Mouse (Mus musculus): Measurements from ENCODE around the gene Olfr193.
"Not testable (repeated sequence)": the region's sequence is repeated elsewhere in the genome, so short reads cannot be mapped to it uniquely, and the experiment has no call there.

Gene Olfr193

DNA sequence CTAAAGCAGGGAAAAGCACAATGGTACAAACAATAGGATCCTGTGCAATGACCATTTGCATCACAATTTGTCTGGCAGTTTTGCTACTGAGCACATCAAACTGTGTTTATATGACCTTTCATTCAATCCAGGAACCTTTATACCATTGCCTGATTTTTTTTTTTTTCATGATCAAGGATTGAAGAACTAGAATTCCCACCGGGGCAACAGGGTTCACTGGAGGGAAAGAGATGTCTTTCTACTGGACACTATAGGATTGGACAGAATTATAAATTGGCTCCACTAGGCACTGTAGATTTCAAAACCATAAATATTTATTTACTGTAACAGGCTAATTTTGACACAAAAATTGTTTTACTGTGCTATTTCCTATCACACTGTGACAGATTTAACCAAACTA is at the start of gene Olfr193:
Gene Olfr193, minus strand, starts transcription at position 101 of the 400 bp plus-strand sequence.
- no peak for DNase-seq

DNA sequence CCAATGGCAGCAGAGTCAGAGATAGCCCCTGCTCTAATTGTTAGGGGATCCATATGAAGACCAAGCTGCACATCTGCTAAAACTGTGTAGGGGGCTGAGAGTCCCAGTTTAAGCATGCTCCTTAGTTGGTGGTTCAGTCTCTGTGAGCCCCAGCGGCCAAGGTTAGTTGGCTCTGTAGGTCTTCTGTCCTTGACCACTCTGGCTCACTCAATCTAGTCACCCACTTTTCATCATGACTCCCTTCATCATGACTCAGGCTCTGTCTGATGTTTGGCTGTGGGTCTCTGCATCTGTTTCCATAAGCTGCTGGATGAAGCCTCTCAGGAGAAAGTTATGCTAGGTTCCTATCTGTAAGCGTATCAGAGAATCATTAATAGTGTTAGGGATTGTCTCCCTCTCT is 40.3 kb upstream of the Olfr193 start:
- no peak for DNase-seq

DNA sequence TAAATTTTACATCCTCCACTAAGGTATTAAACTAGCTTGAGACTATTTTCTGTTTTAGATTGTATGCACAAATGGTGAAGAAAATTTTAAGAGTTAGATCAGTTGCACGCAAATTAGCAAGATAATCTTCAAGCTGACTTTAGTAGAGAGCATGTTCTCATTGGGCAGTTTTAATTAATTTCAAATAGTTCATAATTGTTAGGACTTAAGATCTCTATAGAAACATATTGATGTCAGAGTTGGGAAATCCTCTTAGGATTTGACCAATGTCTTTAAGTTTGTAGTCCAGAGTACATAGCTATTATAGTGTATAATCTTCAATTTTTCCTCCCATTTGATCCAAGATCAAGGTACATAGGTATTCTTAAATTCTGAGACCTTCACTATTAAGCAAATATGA is 35.1 kb upstream of the Olfr193 start, which contains the start of gene Olfr195:
Gene Olfr195, plus strand, starts transcription at position 301 of the 400 bp plus-strand sequence.
- no peak for DNase-seq

DNA sequence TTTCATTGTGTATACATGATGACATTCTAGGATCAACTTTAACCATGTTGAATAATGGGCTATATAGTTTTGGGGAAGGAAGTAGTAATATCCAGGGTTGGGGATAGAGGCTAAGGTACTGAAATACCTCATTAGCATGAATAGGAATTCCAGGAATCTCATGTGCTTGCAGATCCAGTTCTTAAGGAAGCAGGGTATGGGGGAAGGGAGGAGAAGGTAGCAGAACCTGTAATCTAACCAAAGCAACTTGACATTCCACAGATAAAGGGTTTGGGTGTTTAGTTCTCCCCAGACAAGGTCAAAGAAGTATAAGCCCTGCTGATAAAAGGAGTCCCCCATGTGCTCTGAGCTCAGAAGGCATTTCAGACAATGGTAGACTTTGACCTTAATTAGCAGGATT is 29.4 kb upstream of the Olfr193 start:
- DNase-seq = no peak

DNA sequence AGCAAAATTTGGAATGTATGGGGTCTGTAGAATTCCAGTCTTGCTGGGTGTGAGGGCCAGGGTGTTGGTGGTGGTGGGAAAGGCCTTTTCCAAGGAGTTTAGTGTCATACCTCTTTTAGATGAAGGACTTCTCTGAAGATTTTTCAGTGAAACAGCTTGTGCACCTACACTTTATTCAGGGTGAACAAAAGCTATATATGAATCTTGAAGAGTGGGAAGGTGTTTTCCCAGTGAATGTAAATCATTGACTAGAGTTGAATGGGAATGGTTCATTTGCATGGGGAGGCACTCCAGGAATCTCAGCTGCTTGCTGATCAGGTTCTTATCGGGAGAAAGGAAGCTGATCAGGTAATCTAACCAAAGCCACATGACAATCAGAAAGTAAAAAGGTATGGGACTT is 19.1 kb upstream of the Olfr193 start:
- DNase-seq = no peak

DNA sequence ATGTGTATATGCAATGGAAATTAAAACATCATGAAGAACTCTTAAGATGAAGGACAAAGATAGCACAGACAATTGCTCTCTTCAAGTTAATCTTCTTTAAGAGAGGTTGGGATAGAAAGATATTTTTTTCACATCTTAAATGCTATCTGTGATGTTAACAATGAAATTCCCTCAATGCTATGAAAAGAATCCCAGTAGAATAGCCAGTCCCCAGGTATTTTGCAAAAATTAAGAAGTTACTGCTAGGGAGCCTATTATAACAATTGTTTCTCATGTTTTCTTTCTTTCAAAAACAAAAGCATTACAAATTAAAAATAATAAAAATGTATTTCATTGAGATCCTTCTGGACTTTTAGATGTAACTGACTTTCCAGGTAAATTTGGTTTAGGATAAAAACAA is 9.3 kb upstream of the Olfr193 start, which contains the start of gene Olfr194:
Gene Olfr194, minus strand, starts transcription at position 101 of the 400 bp plus-strand sequence.
- no peak for DNase-seq

DNA sequence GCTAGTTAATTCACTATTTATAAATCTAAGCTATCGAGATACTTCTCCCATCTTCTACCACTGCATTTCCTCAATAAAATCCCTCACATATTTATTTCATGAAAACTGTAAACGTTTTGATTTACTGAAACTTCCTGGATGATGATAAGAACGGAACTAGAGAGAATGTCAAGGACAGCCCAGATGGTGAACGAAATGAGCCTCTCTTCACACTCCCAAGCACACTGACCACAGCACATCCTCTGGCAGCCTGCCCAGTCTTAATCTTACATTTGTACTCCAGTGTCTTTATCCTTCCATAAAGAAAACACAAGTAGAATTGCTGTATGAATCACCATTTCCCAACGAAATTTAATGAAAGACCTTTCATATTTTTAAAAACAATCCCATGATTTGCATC is 3.2 kb downstream of the Olfr193 start:
- DNase-seq = not testable (repeated sequence)

DNA sequence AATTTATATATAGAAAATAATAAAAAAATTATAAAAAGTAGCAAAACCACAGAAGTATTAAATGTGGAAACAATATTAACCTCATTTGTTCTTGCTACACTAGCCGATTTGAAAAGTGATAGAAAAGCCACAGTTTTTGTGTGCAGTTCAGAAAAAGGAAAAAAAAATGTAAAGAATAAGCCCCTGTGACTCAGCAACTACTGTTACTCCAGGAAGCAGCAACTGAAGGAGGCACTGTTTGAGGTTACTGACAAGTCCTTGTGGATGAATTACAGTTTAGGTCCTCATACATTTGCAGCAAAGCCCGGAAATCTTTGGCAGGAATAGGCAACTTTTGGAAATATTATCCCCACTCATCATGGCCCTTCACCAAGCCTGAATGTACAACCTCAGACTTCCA is 6.4 kb downstream of the Olfr193 start:
- DNase-seq = no peak

DNA sequence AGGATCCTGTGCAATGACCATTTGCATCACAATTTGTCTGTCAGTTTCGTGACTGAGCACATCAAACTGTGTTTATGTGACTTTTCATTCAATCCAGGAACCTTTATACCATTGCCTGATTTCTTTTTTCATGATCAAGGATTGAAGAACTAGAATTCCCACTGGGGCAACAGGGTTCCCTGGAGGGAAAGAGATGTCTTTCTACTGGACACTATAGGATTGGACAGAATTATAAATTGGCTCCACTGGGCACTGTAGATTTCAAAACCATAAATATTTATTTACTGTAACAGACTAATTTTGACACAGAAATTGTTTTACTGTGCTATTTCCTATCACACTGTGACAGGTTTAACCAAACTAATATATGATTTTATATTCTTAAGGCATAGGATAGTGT is 22.0 kb downstream of the Olfr193 start, which contains the start of gene Olfr191:
Gene Olfr191, minus strand, starts transcription at position 101 of the 400 bp plus-strand sequence.
- DNase-seq = not testable (repeated sequence)

DNA sequence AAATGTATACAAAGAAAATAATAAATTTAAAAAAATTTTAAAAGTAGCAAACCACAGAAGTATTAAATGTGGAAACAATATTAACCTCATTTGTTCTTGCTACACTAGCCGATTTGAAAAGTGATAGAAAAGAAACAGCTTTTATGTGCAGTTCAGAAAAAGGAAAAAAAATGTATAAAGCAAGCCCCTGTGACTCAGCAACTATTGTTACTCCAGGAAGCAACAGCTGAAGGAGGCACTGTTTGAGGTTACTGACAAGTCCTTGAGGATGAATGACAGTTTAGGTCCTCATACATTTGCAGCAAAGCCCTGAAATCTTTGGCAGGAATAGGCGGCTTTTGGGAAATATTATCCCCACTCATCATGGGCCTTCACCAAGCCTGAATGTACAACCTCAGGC is 30.6 kb downstream of the Olfr193 start:
- not testable (repeated sequence) for DNase-seq

DNA sequence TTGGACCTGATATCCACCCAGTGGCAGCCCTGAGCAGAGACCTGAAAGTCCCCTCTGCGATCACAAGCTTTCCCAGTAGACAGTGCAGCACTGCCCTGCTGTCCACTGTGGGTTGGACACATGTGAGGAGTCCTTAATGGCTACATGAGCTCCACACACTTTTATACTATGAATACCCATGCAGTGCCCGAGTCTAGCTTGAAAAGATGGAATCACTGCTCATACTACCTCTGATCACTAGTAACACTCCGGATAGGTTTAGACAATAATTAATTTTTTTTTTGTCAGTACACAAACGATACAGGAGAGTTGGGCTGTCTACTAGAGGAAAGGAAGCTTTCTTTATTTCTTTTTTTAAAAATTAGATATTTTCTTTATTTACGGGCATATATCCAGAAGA is 33.8 kb downstream of the Olfr193 start, which contains the start of gene Olfr190:
Gene Olfr190, minus strand, starts transcription at position 101 of the 400 bp plus-strand sequence.
- no peak for DNase-seq

DNA sequence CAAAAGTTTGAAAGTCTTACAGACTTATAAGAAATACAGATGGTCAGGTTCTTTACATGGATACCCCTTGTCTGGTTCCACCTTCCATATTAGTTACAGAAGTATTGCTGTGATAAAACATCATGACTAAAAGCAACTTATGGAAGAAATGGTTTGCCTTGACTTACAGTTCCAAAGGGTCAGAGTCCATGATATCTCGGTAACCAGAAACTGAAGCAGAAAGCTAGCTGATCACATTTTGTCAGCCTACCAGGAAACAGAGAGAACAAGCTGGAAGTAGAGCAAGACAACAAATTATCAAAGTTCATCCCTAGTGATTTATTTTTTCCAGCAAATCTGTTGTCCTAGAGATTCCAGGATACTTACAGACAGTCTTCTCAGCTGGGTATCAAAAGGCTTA is 38.2 kb downstream of the Olfr193 start:
- no peak for DNase-seq

DNA sequence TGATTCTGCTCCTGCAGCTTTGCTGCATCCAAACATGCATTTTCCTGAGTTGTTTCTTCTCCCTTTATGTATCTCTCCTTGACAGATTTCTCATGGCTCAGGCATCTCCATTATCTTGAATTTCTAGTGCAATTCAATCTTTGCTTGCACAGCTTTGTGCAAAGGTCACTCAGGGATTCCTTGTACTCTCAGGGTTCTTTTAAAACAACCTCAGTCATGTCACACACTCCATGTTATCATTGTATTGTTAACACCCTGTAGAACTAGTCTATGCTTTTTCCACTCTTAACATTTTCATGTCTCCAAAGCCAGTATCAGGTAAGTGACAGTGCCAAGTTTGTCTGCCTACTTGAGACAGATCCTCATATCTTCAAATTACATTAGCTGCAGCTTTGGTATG is 39.9 kb downstream of the Olfr193 start:
- DNase-seq = no peak

DNA sequence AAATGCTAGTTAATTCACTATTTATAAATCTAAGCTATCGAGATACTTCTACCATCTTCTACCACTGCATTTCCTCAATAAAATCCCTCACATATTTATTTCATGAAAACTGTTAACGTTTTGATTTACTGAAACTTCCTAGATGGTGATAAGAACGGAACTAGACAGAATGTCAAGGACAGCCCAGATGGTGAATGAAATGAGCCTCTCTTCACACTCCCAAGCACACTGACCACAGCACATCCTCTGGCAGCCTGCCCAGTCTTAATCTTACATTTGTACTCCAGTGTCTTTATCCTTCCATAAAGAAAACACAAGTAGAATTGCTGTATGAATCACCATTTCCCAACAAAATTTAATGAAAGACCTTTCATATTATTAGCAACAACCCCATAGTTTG is 49.3 kb downstream of the Olfr193 start:
- DNase-seq = not testable (repeated sequence)

Data from cerebellum, adult 11 months (tissue).